Mouse (Mus musculus) right cerebral cortex, postnatal 4 days (tissue): ENCODE measurements at regions not wholly inside any gene's neighbourhood (a gene's known extent, or its start where the extent isn't known, plus 50 kb on each side); places are given as distances from the start of the nearest gene placed in this dataset.
"Not testable (repeated sequence)": the region's sequence is repeated elsewhere in the genome, so short reads cannot be mapped to it uniquely, and the experiment has no call there.

Source experiments
- DNase-seq: peaks from one replicate; pipeline ENCODE4 v3.0.0-alpha.2; 2022

DNA sequence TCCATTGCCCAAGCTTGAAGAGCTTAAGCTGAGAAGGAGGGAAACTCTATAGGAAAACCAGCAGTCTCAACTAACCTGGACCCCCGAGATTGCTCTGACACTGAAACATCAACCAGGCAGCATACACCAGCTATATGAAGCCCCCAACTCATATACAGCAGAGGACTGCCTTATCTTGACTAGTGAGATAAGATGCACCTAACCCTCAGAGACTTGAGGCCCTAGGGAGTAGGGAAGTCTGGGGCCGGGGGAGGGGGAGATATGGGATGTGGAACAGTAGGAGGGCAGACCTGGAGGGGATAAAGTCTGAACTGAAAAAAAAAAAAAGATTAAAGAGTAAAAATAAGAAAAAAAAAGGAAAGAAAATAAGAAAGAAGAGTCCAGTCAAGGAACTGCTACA lies 540.5 kb upstream of the Pkdcc start:
- no peak for DNase-seq

DNA sequence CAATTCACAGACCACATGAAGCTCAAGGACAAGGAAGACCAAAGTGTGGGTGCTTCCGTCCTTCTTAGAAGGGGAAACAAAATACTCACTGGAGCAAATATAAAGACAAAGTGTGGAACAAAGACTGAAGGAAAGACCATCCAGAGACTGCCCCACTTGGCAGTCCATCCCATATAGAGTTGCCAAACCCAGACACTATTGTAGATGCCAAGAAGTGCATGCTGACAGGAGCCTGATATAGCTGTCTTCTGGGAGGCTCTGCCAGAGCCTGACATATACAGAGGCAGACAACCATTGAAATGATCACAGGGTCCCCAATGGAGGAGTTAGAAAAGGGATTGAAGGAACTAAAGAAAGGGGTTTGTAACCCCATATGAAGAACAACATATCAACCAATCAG lies 548.5 kb upstream of the Pkdcc start:
- peak; percentile 4 for DNase-seq

DNA sequence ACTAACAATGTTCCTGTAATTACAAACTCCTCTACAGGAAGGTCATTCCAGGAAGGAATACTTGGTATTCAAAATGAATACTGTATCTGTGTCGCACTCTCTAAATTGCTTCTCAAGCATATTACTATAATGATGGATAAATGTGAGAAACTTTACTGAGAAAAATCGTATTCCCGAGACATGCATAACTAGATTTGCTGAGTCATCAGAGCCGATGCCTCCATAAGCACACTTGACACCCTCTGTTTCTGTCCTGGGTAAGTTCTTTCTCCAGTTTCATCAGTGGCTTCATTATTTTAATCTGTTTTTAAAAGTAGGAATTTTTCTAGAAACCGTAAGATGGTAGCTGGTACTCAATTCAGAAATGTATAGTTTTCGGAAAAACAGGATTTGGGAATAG lies 550.7 kb upstream of the Pkdcc start:
- no peak for DNase-seq

DNA sequence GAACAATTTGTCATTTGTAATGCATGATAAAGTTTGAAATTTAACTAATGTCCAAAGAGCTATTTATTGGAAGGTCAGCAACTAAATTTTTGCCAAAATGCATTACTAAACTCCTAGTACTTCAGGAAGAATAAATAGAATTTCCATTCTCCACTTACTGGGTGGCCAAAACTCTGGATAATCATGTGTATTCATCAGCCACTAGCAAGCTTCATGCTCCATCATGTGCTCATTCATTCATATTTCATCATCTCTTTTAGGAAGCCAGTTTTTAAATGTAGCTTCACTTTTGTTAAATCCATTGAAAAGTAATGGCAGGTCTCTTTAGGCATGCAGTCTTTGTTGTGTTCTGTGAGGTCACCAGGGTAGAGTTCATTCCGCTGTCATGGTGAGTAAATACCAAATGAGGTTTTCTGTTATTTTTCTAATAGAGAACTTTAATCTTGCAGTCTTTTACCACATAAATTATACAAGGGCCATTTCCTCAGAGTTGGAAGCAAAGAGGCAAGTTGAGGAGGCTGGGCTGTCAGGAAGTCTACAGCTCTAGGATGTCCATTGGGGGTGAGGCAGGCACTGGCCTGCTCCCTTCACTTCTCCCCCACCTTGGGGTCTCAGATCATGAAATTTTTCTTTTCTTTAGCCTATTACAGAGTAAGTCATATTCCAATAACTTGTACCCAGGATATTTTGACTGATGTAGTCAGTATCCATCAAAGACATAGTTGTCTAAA lies 578.5 kb upstream of the Pkdcc start:
- no peak for DNase-seq

GRCm38 (mm10) chr17:82635849-82636248 lies 579.2 kb upstream of the Pkdcc start:
- DNase-seq: no peak

- no peak for DNase-seq
Observed at GRCm38 (mm10) chr17:82606642-82607175, 608.4 kb upstream of the Pkdcc start.

GRCm38 (mm10) chr17:82583801-82584200 lies 631.3 kb upstream of the Pkdcc start:
- no peak for DNase-seq

GRCm38 (mm10) chr17:82533521-82533920 lies 681.6 kb upstream of the Pkdcc start:
- no peak for DNase-seq

DNA sequence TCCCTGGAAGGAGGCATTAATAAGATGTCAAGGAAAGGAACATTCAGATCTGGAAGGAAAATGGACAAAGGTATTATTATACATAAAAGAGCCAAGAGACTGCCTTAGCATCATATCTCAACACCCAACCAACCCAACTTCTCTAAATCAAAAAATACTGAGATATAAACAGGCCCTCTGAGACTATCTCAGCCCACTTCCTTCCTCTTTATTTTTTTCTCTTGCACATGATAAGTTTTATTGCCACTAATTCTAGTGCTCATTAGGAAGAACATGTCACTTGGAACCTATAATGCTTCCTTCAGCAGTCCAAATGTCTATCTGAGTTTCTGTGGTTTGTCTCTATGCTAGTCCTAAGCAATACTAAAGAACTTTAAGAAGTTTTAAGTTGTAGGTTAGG lies 697.0 kb upstream of the Pkdcc start:
- no peak for DNase-seq

DNA sequence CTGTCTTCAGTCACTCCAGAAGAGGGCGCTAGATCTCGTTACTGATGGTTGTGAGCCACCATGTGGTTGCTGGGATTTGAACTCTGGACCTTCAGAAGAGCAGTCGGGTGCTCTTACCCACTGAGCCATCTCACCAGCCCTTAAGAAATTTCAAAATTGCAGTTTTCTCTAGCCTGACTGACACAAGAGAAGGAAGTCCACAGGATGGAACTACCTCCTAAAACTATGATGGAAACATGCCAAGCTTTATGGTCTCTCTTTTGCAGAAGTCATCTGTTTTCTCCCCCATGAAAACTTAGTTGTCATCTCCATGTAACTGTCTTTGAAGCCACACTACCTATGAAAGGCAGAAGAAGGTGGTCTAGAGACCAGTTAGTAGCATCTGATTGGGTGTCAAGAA lies 698.2 kb upstream of the Pkdcc start:
- no peak for DNase-seq

GRCm38 (mm10) chr17:82513816-82514215 lies 701.3 kb upstream of the Pkdcc start:
- no peak for DNase-seq

- no peak for DNase-seq
Observed at GRCm38 (mm10) chr17:82504291-82504690, 710.8 kb upstream of the Pkdcc start.

- DNase-seq: no peak
Observed at GRCm38 (mm10) chr17:82485544-82485943, 729.5 kb upstream of the Pkdcc start.

DNA sequence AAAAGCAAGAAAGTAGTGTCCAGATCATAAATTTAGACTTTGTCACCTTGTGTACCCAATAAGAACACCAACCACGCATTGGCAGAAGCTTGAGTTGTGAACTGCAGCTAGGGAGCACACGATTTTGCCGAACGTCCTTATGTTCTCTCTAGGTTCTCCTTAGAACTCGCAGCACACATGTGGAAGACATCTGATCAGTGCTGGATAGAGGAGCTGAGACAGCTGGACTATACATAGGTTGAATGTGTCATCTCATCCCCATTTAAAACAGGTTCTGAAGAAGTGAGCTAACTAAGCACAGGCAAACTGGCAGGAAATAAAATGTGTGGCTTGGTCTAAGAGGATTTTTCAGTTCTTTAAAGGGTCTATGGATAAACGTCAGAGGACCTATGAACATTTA lies 730.5 kb upstream of the Pkdcc start:
- no peak for DNase-seq

DNA sequence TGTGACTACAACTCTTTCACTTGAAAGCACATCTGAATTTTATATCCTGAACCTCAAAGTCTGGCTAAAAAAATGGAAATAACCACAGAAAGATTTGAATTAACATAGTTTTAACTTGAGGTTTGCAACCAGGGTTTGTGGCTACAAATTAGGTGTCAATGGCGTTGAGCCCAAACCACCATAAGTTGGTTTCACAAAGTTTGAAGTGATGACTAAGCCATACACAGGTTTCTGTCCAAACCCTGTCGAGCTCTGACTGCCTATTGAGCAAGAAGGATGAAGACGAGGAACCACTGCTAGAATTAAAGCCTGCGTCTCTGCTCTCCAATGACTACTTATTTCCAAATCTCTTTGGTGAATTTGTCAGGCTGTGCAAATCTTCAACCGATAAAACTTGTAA lies 719.8 kb upstream of the Slc8a1 start:
- no peak for DNase-seq

DNA sequence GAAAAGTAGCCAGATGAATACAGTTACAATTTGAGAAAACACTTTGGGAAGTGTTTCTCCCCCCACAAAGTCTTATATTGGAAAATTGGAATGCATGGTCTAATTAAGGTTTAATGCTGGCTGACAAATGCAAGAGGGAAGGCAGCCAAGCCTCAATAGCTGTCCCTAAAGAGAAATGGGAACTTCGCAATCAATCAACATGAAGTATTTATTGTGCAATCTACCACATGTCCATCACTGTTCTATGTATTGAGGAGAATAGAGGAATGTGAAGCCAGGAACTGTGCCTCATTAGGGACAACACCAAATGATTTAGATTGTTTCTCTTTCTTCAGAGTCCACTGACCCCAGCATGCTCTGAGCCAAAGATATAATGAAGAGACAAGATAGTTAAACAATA lies 715.7 kb upstream of the Slc8a1 start:
- DNase-seq: no peak

GRCm38 (mm10) chr17:82439105-82439504 lies 700.9 kb upstream of the Slc8a1 start:
- no peak for DNase-seq

DNA sequence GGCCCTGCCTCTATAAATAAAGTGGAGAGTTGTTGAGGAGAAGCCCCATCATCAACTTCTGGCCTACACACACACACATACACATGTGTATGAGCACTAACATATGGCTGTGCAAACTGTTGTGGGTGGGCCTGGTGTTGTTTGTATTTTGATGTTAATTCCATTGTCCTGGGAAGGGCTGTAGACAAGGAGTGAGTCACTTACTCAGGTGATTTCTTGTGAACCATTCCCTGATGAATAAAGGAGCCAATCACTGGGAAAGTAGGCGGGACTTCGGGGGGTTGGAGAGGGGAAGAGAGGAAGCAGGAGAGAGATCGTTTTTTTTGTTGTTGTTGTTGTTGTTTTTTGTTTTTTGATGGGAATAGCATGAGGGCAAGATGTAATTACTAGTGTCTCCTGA lies 699.0 kb upstream of the Slc8a1 start:
- no peak for DNase-seq

- no peak for DNase-seq
Observed at GRCm38 (mm10) chr17:82432678-82433077, 694.5 kb upstream of the Slc8a1 start.

- no peak for DNase-seq
Observed at GRCm38 (mm10) chr17:82408296-82408695, 670.1 kb upstream of the Slc8a1 start.

DNA sequence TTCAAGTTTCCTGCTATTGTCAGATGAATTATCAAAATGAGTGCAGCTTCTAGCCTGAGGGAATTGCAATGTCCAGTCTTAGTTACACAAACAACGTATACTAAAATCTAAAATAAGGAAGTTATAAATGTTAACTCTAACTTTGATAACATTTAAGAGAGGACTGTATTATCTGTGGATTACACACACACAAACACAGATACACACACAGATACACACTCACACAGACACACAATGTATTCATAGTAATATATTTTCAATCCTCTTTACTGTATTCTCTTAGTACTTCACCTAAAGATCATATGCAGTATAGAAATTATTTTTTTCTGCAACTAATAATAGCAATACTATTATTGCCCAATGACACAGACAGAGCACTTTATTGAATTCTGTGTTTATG lies 661.2 kb upstream of the Slc8a1 start:
- DNase-seq: no peak

- DNase-seq: not testable (repeated sequence)
Observed at GRCm38 (mm10) chr17:82379371-82379770, 641.2 kb upstream of the Slc8a1 start.

DNA sequence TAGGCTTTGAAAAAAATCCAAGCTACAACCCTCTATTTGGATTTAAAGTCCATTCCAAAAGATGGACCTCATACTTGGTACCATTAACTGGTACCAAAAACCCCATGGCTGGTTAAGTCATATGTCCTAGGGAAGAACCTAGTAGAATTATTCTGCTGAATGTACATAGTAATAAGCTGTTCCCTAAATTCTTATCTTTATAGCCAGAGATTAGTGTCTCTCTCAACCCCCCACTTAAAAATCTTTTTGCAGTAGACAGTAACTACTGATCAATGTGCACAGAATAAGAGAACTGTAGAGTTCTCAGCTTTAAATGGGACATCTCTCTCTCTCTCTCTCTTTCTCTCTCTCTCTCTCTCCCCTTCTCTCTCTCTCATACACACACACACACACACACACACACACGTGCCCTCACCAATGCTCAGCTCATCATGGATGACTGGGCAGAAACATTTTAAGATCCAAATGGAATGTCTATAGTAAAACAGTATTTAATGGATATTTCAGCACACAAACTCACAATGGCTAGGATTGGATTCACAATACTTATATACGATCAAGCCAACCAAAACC lies 640.2 kb upstream of the Slc8a1 start:
- DNase-seq: no peak

- no peak for DNase-seq
Observed at GRCm38 (mm10) chr17:82377176-82377592, 639.0 kb upstream of the Slc8a1 start.

DNA sequence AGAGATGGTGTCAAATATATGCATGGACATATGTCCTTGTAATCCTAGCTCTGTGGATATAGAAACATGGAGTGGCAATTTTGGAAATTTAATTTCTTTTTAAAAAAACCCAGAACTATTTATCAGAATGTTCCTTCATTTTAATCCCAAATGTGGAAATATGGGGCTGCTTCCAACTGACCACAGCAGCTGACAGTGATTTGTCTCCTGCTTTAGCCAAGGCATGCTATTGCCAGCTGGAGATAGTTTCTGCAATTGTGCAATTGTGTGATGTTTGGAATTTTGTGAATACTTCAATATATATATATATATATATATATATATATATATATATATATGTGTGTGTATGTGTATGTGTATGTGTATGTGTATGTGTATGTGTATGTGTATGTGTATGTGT lies 629.7 kb upstream of the Slc8a1 start:
- no peak for DNase-seq
